13 mouse cellular contexts compared by ENCODE assay signal in genomic region chr6:137163061-137163460, GRCm38 (mm10). TPM values are rescaled to one million over a fixed set of nuclear protein-coding genes. Genes with fewer than 3 reads are reported as not detected.
"Had no signal": no experiment of that assay in that cellular context is flagged by ENCODE, and none has a peak within 500 bp of the region (broad histone marks: within the 10 kb centered on the region; RNA-seq: fewer than 3 reads in every experiment).

No protein-coding gene starts in this region.

- DNase-seq: gastrocnemius, postnatal 36 days; heart, adult 18-20 months; heart, postnatal 10 days; heart, postnatal 36 days; kidney, adult 11 months; kidney, adult 2 months; kidney, adult 9 months; kidney, postnatal 14 days; kidney, postnatal 36 days; layer of hippocampus, adult 9-11 months; liver; liver, embryonic 13.5 days had no signal

RNA-seq across cellular contexts. Expression of gene Rerg, which starts 7.2 kb away (rescaled TPM):
- total RNA-seq: hematopoietic stem cell, adult 5-6 weeks had no signal
